Mouse (Mus musculus) midbrain, embryonic 11.5 days (tissue): ENCODE measurements around the gene Slc39a9. TPM values are rescaled to one million over a fixed set of nuclear protein-coding genes. Genes with fewer than 3 reads are reported as not detected.

ENCODE experiments used
- ATAC-seq: fragments of 200-750 bp; cut with Nextera tagmentation; 2 replicates; pipeline ENCODE4 v1.8.0; 2017; ENCODE audit warnings: moderate TSS enrichment, moderate library complexity; ENCODE audit not compliant: low FRiP score
- DNase-seq: peaks from one replicate; pipeline ENCODE4 v3.0.0; 2015; ENCODE audit warnings: low spot score; ENCODE audit errors: missing footprints
- H3K27ac ChIP-seq: fragments of 300-500 bp; sonication (generic); 2 replicates; pipeline ENCODE4 v1.5.1; 2014; ENCODE audit warnings: low read depth, low read length
- H3K27me3 ChIP-seq: fragments of 300-500 bp; sonication (generic); 2 replicates; pipeline ENCODE4 v1.6.1; 2014; ENCODE audit warnings: mild to moderate bottlenecking, low read length, moderate library complexity, mixed read lengths; ENCODE audit not compliant: control insufficient read depth, insufficient read depth
- H3K36me3 ChIP-seq: fragments of 300-500 bp; sonication (generic); 2 replicates; pipeline ENCODE4 v1.6.1; 2014; ENCODE audit warnings: mild to moderate bottlenecking, low read length, moderate library complexity, mixed read lengths; ENCODE audit not compliant: control insufficient read depth, insufficient read depth
- H3K4me1 ChIP-seq: fragments of 300-500 bp; sonication (generic); 2 replicates; pipeline ENCODE4 v1.6.1; 2014; ENCODE audit warnings: low read length; ENCODE audit not compliant: control insufficient read depth, insufficient read depth
- H3K4me2 ChIP-seq: fragments of 300-500 bp; sonication (generic); 2 replicates; pipeline ENCODE4 v1.6.1; 2014; ENCODE audit warnings: mild to moderate bottlenecking, moderate library complexity
- H3K4me3 ChIP-seq: fragments of 300-500 bp; sonication (generic); 2 replicates; pipeline ENCODE4 v1.5.1; 2014; ENCODE audit warnings: low read depth, low read length
- H3K9ac ChIP-seq: fragments of 300-500 bp; sonication (generic); 2 replicates; pipeline ENCODE4 v1.6.1; 2014; ENCODE audit warnings: low read length
- H3K9me3 ChIP-seq: fragments of 300-500 bp; sonication (generic); 2 replicates; pipeline ENCODE4 v1.6.1; 2016; ENCODE audit warnings: low read length; ENCODE audit not compliant: control insufficient read depth
- WGBS: fragments of 180-500 bp; shearing (Covaris S2); extraction: QIAGEN DNeasy Blood & Tissue Kit; methylation state at CpG from one replicate; pipeline ENCODE4 v1.1.7; 2014; 5-methylcytosine and 5-hydroxymethylcytosine counted together
- polyA plus RNA-seq: library from polyadenylated mRNA; unstranded; fragments of >200 nt; fragmentation: Nextera tagmentation; extraction: Ambion mirVana; gene quantifications from 2 replicates; pipeline ENCODE4 v1.2.1, GENCODE M21; 2014

Slc39a9 gene
- polyA plus RNA-seq, 1 experiment from 2014 or later = 29.8 TPM

- no peak for ATAC-seq
- peaks cover 2% of the 10 kb centered on the region; the same call in 1 of the 2 replicates for H3K36me3 ChIP-seq
- H3K27ac ChIP-seq = no peak overlapping the region
- H3K4me2 ChIP-seq = no peak overlapping the region
- no peaks in the 10 kb centered on the region for H3K9me3 ChIP-seq
- no peaks in the 10 kb centered on the region for H3K4me1 ChIP-seq
- no peak for DNase-seq
- no peaks in the 10 kb centered on the region for H3K27me3 ChIP-seq
- H3K4me3 ChIP-seq = no peak overlapping the region
- H3K9ac ChIP-seq = no peak overlapping the region
- WGBS = 68% methylated on average over 4 of the region's 4 CpGs
Measured at GRCm38 (mm10) chr12:80603566-80603965, 40.1 kb upstream of the Slc39a9 start.

GRCm38 (mm10) chr12:80604218-80604617 lies 39.5 kb upstream of the Slc39a9 start:
- ATAC-seq (no peak), DNase-seq (peak; percentile 59)
- no peak overlapping the region for H3K27ac ChIP-seq
- WGBS = 77% methylated on average over 2 of the region's 2 CpGs
- no peaks in the 10 kb centered on the region for H3K27me3 ChIP-seq
- peaks cover 2% of the 10 kb centered on the region; the same call in 1 of the 2 replicates for H3K36me3 ChIP-seq
- no peak overlapping the region for H3K4me2 ChIP-seq
- no peaks in the 10 kb centered on the region for H3K4me1 ChIP-seq
- no peak overlapping the region for H3K9ac ChIP-seq
- H3K9me3 ChIP-seq = no peaks in the 10 kb centered on the region
- H3K4me3 ChIP-seq = no peak overlapping the region

GRCm38 (mm10) chr12:80608576-80608975 lies 35.1 kb upstream of the Slc39a9 start:
- Histone ChIP-seq H3K36me3 (no peaks in the 10 kb centered on the region), H3K4me2 (no peak overlapping the region), H3K4me3 (no peak overlapping the region), H3K27me3 (no peaks in the 10 kb centered on the region), H3K9ac (no peak overlapping the region), H3K4me1 (no peaks in the 10 kb centered on the region), H3K27ac (no peak overlapping the region), H3K9me3 (no peaks in the 10 kb centered on the region)
- ATAC-seq = no peak
- peak; percentile 14 for DNase-seq
- WGBS = 86% methylated on average over 1 of the region's 1 CpGs

- Histone ChIP-seq H3K27me3 (no peaks in the 10 kb centered on the region), H3K36me3 (no peaks in the 10 kb centered on the region), H3K9ac (no peak overlapping the region), H3K4me3 (no peak overlapping the region), H3K4me2 (no peak overlapping the region), H3K27ac (no peak overlapping the region), H3K9me3 (no peaks in the 10 kb centered on the region), H3K4me1 (no peaks in the 10 kb centered on the region)
- ATAC-seq (no peak), DNase-seq (no peak)
- WGBS = 81% methylated on average over 3 of the region's 3 CpGs
Measured at GRCm38 (mm10) chr12:80609928-80610327, 33.8 kb upstream of the Slc39a9 start.

GRCm38 (mm10) chr12:80612113-80612791 lies 31.4 kb upstream of the Slc39a9 start:
- no peaks in the 10 kb centered on the region for H3K9me3 ChIP-seq
- WGBS = 75% methylated on average over 9 of the region's 9 CpGs
- DNase-seq = no peak
- no peak overlapping the region for H3K9ac ChIP-seq
- H3K4me3 ChIP-seq = no peak overlapping the region
- H3K27ac ChIP-seq = no peak overlapping the region
- no peaks in the 10 kb centered on the region for H3K4me1 ChIP-seq
- no peak overlapping the region for H3K4me2 ChIP-seq
- H3K36me3 ChIP-seq = no peaks in the 10 kb centered on the region
- H3K27me3 ChIP-seq = no peaks in the 10 kb centered on the region
- ATAC-seq = no peak

GRCm38 (mm10) chr12:80615371-80616257 lies 28.1 kb upstream of the Slc39a9 start:
- Histone ChIP-seq H3K4me2 (no peak overlapping the region), H3K27ac (no peak overlapping the region), H3K9ac (no peak overlapping the region), H3K36me3 (no peaks in the 10 kb centered on the region), H3K27me3 (no peaks in the 10 kb centered on the region), H3K9me3 (no peaks in the 10 kb centered on the region), H3K4me1 (no peaks in the 10 kb centered on the region), H3K4me3 (no peak overlapping the region)
- DNase-seq (peak; percentile 73), ATAC-seq (no peak)
- WGBS = 74% methylated on average over 7 of the region's 7 CpGs

GRCm38 (mm10) chr12:80620501-80620900 lies 23.2 kb upstream of the Slc39a9 start:
- H3K4me3 ChIP-seq = no peak overlapping the region
- H3K9ac ChIP-seq = no peak overlapping the region
- H3K27ac ChIP-seq = no peak overlapping the region
- peak; percentile 57 for DNase-seq
- 79% methylated on average over 5 of the region's 5 CpGs for WGBS
- no peaks in the 10 kb centered on the region for H3K36me3 ChIP-seq
- no peaks in the 10 kb centered on the region for H3K9me3 ChIP-seq
- no peak overlapping the region for H3K4me2 ChIP-seq
- ATAC-seq = no peak
- H3K4me1 ChIP-seq = no peaks in the 10 kb centered on the region
- no peaks in the 10 kb centered on the region for H3K27me3 ChIP-seq

- Histone ChIP-seq H3K36me3 (peaks cover 16% of the 10 kb centered on the region), H3K9ac (no peak overlapping the region)
- ATAC-seq = no peak
Measured at GRCm38 (mm10) chr12:80631790-80632189, 11.9 kb upstream of the Slc39a9 start.

More at GRCm38 (mm10) chr12:80631790-80632189, 11.9 kb upstream of the Slc39a9 start:
- no peak overlapping the region for H3K4me3 ChIP-seq
- H3K4me1 ChIP-seq = 0 out of 2 replicates have a peak, but pooled peaks cover 4% of the 10 kb centered on the region
- no peaks in the 10 kb centered on the region for H3K9me3 ChIP-seq
- H3K27ac ChIP-seq = no peak overlapping the region
- no peaks in the 10 kb centered on the region for H3K27me3 ChIP-seq
- 94% methylated on average over 5 of the region's 5 CpGs for WGBS
- H3K4me2 ChIP-seq = no peak overlapping the region
- DNase-seq = no peak
